Mouse (Mus musculus) olfactory bulb, adult 2 months (tissue): ENCODE results near the gene Azi2.

Source experiments
- CTCF ChIP-seq: fragments of 200-500 bp; IDR thresholded peaks from 2 replicates; pipeline ENCODE4 v1.5.1; 2012; ENCODE audit warnings: low read depth, mild to moderate bottlenecking, low read length, moderate library complexity; ENCODE audit not compliant: insufficient read depth
- POLR2A ChIP-seq: fragments of 200-500 bp; IDR thresholded peaks from 2 replicates; pipeline ENCODE4 v1.6.1; 2012; ENCODE audit warnings: mild to moderate bottlenecking, low read depth, low read length, moderate library complexity; ENCODE audit not compliant: insufficient read depth

DNA sequence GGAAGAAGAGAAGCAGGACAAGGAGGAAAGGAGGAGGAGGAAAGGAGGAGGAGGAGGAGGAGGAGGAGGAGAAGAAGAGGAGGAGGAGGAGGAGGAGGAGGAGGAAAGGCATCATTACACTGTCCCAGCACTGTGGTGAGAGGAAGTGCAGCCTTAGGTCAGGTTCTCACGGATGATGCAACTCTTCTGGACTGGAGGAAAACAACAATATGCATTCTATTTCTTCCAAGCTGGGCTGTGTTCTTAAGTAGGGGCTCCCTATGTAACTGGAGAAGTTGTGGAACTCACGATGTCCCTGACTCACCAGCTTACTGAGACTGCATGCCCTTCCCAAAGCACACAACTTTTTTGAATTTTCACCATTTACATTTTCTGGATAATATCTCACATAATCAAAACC, 8.6 kb upstream of the Azi2 start:
- TF ChIP-seq POLR2A (no peak), CTCF (no peak)
